Mouse (Mus musculus): ENCODE data around the gene Lkaaear1.
A peak's percentile ranks its signal among the peaks of the same experiment; 100 is the strongest.

DNA sequence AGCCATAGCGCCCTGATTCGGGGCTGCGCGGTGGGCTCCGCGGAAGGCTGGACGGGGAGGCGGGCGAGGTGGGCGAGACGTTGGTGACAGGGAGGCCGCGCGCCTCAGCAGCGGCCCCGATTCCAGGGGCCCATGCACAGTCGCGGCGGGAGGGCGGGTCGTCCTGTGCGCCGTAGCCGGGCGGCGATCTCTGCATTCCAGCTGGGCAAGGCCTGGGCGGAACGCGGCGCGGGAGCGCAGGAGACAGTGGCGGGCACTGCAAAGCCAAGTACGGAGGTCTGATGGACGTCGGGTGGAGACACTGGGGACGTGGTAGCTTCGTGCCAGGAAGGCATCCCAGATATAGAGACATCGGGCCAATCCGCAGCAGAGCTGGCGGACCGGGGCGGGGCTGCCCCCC, 26.9 kb downstream of the Lkaaear1 start, which contains the start of gene Sox18:
- TF ChIP-seq POLR2A (IDR thresholded peaks at IDR 0.05; ENCODE audit: insufficient read depth, low read depth, low read length) (peak; percentile 99), EP300 (IDR thresholded peaks at IDR 0.05; ENCODE audit: insufficient read depth, low read depth, low read length) (peak; percentile 88; the same call in 1 of the 2 replicates), CTCF (IDR thresholded peaks at IDR 0.05) (no peak)

All from heart, adult 2 months (tissue).